Comparison of ENCODE assay signal across 9 mouse cellular contexts in the genomic region with DNA sequence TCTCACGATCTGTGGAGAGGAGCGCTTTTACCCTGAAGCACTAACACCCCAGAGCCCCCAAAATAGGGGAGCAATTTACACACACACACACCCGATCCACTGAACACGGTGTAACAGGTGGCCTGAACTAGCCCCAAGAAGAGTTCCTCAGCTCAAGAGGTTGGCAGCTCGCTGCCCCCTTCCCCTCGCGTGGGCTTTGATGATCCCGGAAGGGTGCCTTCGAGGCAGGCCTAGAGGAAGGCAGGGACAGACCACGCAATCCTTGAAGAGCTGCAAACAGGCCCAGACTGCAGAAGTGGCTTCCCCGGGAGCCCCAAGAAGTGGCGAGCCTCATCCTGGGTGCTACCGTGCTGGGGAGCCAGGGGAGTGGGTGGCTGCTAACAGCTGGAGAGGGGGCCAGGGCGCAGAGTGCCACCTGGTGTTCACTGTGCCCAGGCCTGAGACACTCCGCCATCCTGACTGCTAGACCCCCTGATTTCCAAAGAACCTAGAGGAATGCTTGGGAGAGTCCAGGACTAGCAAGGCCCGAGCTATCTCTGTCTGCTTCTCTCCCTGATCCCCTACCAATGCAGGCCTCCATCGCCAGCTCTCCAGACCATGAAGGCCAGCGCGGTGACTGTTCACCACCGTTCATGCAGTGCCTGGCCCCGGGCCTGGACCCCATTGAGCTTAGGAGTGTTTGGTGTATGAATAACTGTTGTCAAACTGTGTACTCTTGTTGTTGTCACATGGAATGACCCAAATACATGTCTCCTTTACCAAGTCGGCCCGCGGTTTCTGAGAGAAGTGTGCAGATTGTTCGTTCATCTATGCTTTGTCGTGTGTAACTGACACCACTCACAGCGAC. TPM values are rescaled to one million over a fixed set of nuclear protein-coding genes. Genes with fewer than 3 reads are reported as not detected.
A peak's percentile ranks its signal among the peaks of the same experiment; 100 is the strongest.
DNase-seq lines count a peak whose midpoint lies in the region; ATAC-seq lines count a peak whose summit lies in the region.
"Had no signal": no experiment of that assay in that cellular context is flagged by ENCODE, and none has a peak within 500 bp of the region (broad histone marks: within the 10 kb centered on the region; RNA-seq: fewer than 3 reads in every experiment).

No protein-coding gene starts in this region.

- peak overlapping the region; percentile 51; the same call in 1 of the 2 replicates for H3K4me3 ChIP-seq in lung, embryonic 15.5 days
- peak overlapping the region; percentile 64 for H3K4me3 ChIP-seq in limb, embryonic 12.5 days (replicated peaks)

- no peak for ATAC-seq in CD4-positive, CD25-positive, alpha-beta regulatory T cell, adult 4 months
- no peak for ATAC-seq in lung, embryonic 15.5 days (ENCODE audit: borderline replicate concordance, extremely low read depth, low FRiP score, low TSS enrichment)
- ATAC-seq in limb, embryonic 12.5 days (ENCODE audit: insufficient number of reproducible peaks, insufficient read depth, low FRiP score, low TSS enrichment, low read depth): no peak
- no peak; the same call in 1 of the 2 replicates for ATAC-seq in megakaryocyte progenitor cell, adult 5-6 weeks (replicated peaks; ENCODE audit: poor library complexity)
- no peak for ATAC-seq in activated CD4-positive, CD25-positive, alpha-beta regulatory T cell, adult 4 months

- H3K27me3 ChIP-seq in lung, embryonic 15.5 days: peaks cover 100% of the 10 kb centered on the region
- H3K27me3 ChIP-seq in limb, embryonic 12.5 days: peaks cover 97% of the 10 kb centered on the region

- no peak overlapping the region for H3K9ac ChIP-seq in lung, embryonic 15.5 days
- H3K9ac ChIP-seq in limb, embryonic 12.5 days (replicated peaks): no peak overlapping the region
- H3K9ac ChIP-seq: liver, embryonic 15.5 days had no signal

- peak overlapping the region; percentile 97 for H3K4me2 ChIP-seq in lung, embryonic 15.5 days
- H3K4me2 ChIP-seq in limb, embryonic 12.5 days: peak overlapping the region; percentile 100

- DNase-seq in CD4-positive, CD25-positive, alpha-beta regulatory T cell, adult 2 months (ENCODE audit: low read depth, low spot score): peak; percentile 31
- DNase-seq in lung, adult 18-20 months: no peak
- DNase-seq in thymus, postnatal 0 days (ENCODE audit: low spot score): peak; percentile 52

- no peaks in the 10 kb centered on the region for H3K9me3 ChIP-seq in lung, embryonic 15.5 days
- H3K9me3 ChIP-seq in limb, embryonic 12.5 days: no peaks in the 10 kb centered on the region
- H3K9me3 ChIP-seq: liver, embryonic 15.5 days had no signal

- no peaks in the 10 kb centered on the region for H3K36me3 ChIP-seq in lung, embryonic 15.5 days
- H3K36me3 ChIP-seq in limb, embryonic 12.5 days: no peaks in the 10 kb centered on the region
- H3K36me3 ChIP-seq: liver, embryonic 15.5 days had no signal

- H3K27ac ChIP-seq in lung, embryonic 15.5 days: no peak overlapping the region
- H3K27ac ChIP-seq in limb, embryonic 12.5 days: no peak overlapping the region
- H3K27ac ChIP-seq: liver, embryonic 15.5 days had no signal

- 34% methylated on average over 27 of the region's 27 CpGs for WGBS in lung, embryonic 15.5 days
- whole genome bisulfite sequencing in limb, embryonic 12.5 days: 32% methylated on average over 27 of the region's 27 CpGs

- peaks cover 34% of the 10 kb centered on the region for H3K4me1 ChIP-seq in lung, embryonic 15.5 days
- peaks cover 27% of the 10 kb centered on the region for H3K4me1 ChIP-seq in limb, embryonic 12.5 days (replicated peaks)

RNA-seq across cellular contexts. Expression of gene Grm4, which starts 7.1 kb away (rescaled TPM):
- polyA plus RNA-seq in CD4-positive, CD25-positive, alpha-beta regulatory T cell, adult 4 months (2017; shearing (Covaris generic)): not detected
- polyA plus RNA-seq in lung, embryonic 15.5 days (2015; fragmentation: Nextera tagmentation; extraction: Ambion mirVana): 0.06 and 0.07 TPM in 2 replicates
- polyA plus RNA-seq in limb, embryonic 12.5 days (2016; fragmentation: Nextera tagmentation; extraction: Ambion mirVana): 0.58 and 0.59 TPM in 2 replicates
- polyA plus RNA-seq in thymus, postnatal 0 days (2015; fragmentation: Nextera tagmentation; extraction: Ambion mirVana): 0.69 and 0.78 TPM in 2 replicates
- not detected in 2 replicates for total RNA-seq in megakaryocyte progenitor cell, adult 5-6 weeks (2015)
- total RNA-seq in megakaryocyte progenitor cell, adult 5-6 weeks (2017): not detected in 2 replicates
- under 1 TPM in 1 of 2 experiments, not detected in 1; 0.18 TPM for polyA plus RNA-seq in activated CD4-positive, CD25-positive, alpha-beta regulatory T cell, adult 4 months (2017; shearing (Covaris generic))

RNA-seq across cellular contexts. Expression of gene Hmga1, which starts 42.2 kb away (rescaled TPM):
- polyA plus RNA-seq in CD4-positive, CD25-positive, alpha-beta regulatory T cell, adult 4 months (2017; shearing (Covaris generic)): 10 to 100 TPM; 82.7 to 84.0 TPM
- polyA plus RNA-seq in lung, embryonic 15.5 days (2015; fragmentation: Nextera tagmentation; extraction: Ambion mirVana): 238 and 240 TPM in 2 replicates
- polyA plus RNA-seq in limb, embryonic 12.5 days (2016; fragmentation: Nextera tagmentation; extraction: Ambion mirVana): 324 and 334 TPM in 2 replicates
- polyA plus RNA-seq in thymus, postnatal 0 days (2015; fragmentation: Nextera tagmentation; extraction: Ambion mirVana): 356 and 471 TPM in 2 replicates
- total RNA-seq in megakaryocyte progenitor cell, adult 5-6 weeks (2015): 405 and 414 TPM in 2 replicates
- total RNA-seq in megakaryocyte progenitor cell, adult 5-6 weeks (2017): 220 and 239 TPM in 2 replicates
- polyA plus RNA-seq in activated CD4-positive, CD25-positive, alpha-beta regulatory T cell, adult 4 months (2017; shearing (Covaris generic)): 10 to 100 TPM; 48.0 to 73.5 TPM

RNA-seq across cellular contexts. Expression of gene AI413582, which starts 51.4 kb away (rescaled TPM):
- 100 to 1,000 TPM; 106 to 112 TPM for polyA plus RNA-seq in CD4-positive, CD25-positive, alpha-beta regulatory T cell, adult 4 months (2017; shearing (Covaris generic))
- 20.1 and 21.4 TPM in 2 replicates for polyA plus RNA-seq in lung, embryonic 15.5 days (2015; fragmentation: Nextera tagmentation; extraction: Ambion mirVana)
- polyA plus RNA-seq in limb, embryonic 12.5 days (2016; fragmentation: Nextera tagmentation; extraction: Ambion mirVana): 14.9 and 16.6 TPM in 2 replicates
- polyA plus RNA-seq in thymus, postnatal 0 days (2015; fragmentation: Nextera tagmentation; extraction: Ambion mirVana): 109 and 111 TPM in 2 replicates
- total RNA-seq in megakaryocyte progenitor cell, adult 5-6 weeks (2015): 31.0 and 31.6 TPM in 2 replicates
- 32.3 and 46.0 TPM in 2 replicates for total RNA-seq in megakaryocyte progenitor cell, adult 5-6 weeks (2017)
- polyA plus RNA-seq in activated CD4-positive, CD25-positive, alpha-beta regulatory T cell, adult 4 months (2017; shearing (Covaris generic)): 100 to 1,000 TPM in 1 of 2 experiments, 10 to 100 TPM in 1; 98.5 to 118 TPM

Comparison
In these comparisons a context has a peak if more than half of its experiments do, and no peak if none do; other contexts are left out.
1. DNase-seq: peak in CD4-positive, CD25-positive, alpha-beta regulatory T cell, adult 2 months (single experiment) and thymus, postnatal 0 days (single experiment); none in lung, adult 18-20 months (0 of 2).